9 mouse cellular contexts compared by ENCODE assay signal in the genomic region with DNA sequence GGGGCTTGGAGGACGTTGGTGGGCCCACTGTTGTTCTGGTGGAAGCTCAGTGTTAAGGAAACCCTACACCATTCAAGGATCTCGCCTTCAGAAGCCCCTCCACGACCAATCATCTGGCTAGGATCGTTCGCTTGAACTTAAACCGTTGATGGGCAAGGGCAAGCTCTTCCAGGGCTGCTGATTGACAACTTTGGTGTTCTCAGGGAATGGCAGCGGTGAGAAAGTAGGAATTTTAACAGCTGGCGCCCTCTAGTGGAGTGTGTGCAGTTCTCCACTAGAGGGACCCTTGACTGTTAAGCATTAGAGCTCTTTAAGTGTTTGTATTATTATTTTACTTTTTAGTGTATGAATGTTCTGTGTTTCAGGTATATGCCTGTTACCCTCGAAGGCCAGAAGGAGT. TPM values are rescaled to one million over a fixed set of nuclear protein-coding genes. Genes with fewer than 3 reads are reported as not detected.
DNase-seq lines count a peak whose midpoint lies in the region; ATAC-seq and TF ChIP-seq lines count a peak whose summit lies in the region.
"Had no signal": no experiment of that assay in that cellular context is flagged by ENCODE, and none has a peak within 500 bp of the region (broad histone marks: within the 10 kb centered on the region; RNA-seq: fewer than 3 reads in every experiment).

No protein-coding gene starts in this region.

- peaks cover 2% of the 10 kb centered on the region; the same call in 1 of the 2 replicates for H3K4me1 ChIP-seq in bone marrow, adult 2 months (ENCODE audit: control insufficient read depth, insufficient read depth, low read length)
- H3K4me1 ChIP-seq in forebrain, embryonic 13.5 days = peaks cover 10% of the 10 kb centered on the region
- peaks cover 0 to 5% of the 10 kb centered on the region in 2 experiments; a peak in 2 of 4 replicates for H3K4me1 ChIP-seq in liver, embryonic 14.5 days (replicated peaks; ENCODE audit: control insufficient read depth in 2 of 2, insufficient read depth in 2 of 2, low read length in 1 of 2)
- 0 out of 2 replicates have a peak, but pooled peaks cover 2% of the 10 kb centered on the region for H3K4me1 ChIP-seq in olfactory bulb, adult 2 months (ENCODE audit: control insufficient read depth, insufficient read depth, low read length)

- H3K27ac ChIP-seq in bone marrow, adult 2 months (ENCODE audit: control insufficient read depth, insufficient read depth, low read depth, low read length, poor library complexity) = no peak overlapping the region
- H3K27ac ChIP-seq in forebrain, embryonic 13.5 days = no peak overlapping the region; the same call in 1 of the 2 replicates
- no peak overlapping the region for H3K27ac ChIP-seq in liver, embryonic 14.5 days
- H3K27ac ChIP-seq in olfactory bulb, adult 2 months (ENCODE audit: insufficient read depth, low read depth, low read length) = no peak overlapping the region

- no peaks in the 10 kb centered on the region for H3K9me3 ChIP-seq in forebrain, embryonic 13.5 days (replicated peaks)
- H3K9me3 ChIP-seq in liver, embryonic 14.5 days (ENCODE audit: control insufficient read depth, low read length) = no peaks in the 10 kb centered on the region

- peak; percentile 43 for ATAC-seq in forebrain, embryonic 13.5 days
- no peak for ATAC-seq in liver, embryonic 14.5 days (ENCODE audit: insufficient read depth)

- peak; percentile 53 to 85 for DNase-seq in adrenal gland, adult (ENCODE audit: inconsistent age in 2 of 2, low spot score in 1 of 2)
- no peak for DNase-seq in adrenal gland, postnatal 4 days (ENCODE audit: low spot score in 2 of 2)
- peak; percentile 92 for DNase-seq in 3T3-L1 (ENCODE audit: low read depth, low spot score)
- DNase-seq in kidney, adult 9 months = peak; percentile 65
- peak in 2 of 3 experiments; percentile 28 to 35 for DNase-seq in liver, embryonic 14.5 days (ENCODE audit: low read depth in 3 of 3, low spot score in 3 of 3)

- 16% methylated on average over 9 of the region's 9 CpGs for WGBS in bone marrow, adult 2 months
- WGBS in forebrain, embryonic 13.5 days = 17% methylated on average over 9 of the region's 9 CpGs
- 16% methylated on average over 9 of the region's 9 CpGs for WGBS in liver, embryonic 14.5 days (ENCODE audit: insufficient replicate concordance)
- WGBS in olfactory bulb, adult 2 months = 17% methylated on average over 9 of the region's 9 CpGs

- H3K27me3 ChIP-seq in forebrain, embryonic 13.5 days = no peaks in the 10 kb centered on the region
- no peaks in the 10 kb centered on the region for H3K27me3 ChIP-seq in liver, embryonic 14.5 days (ENCODE audit: control insufficient read depth, insufficient read depth, low read length)

- H3K4me3 ChIP-seq in bone marrow, adult 2 months (replicated peaks; ENCODE audit: control insufficient read depth, low read depth, low read length) = no peak overlapping the region
- H3K4me3 ChIP-seq in forebrain, embryonic 13.5 days = no peak overlapping the region
- no peak overlapping the region for H3K4me3 ChIP-seq in liver, embryonic 14.5 days (ENCODE audit: insufficient read depth in 1 of 2, low read depth in 2 of 2, low read length in 2 of 2)
- no peak overlapping the region for H3K4me3 ChIP-seq in olfactory bulb, adult 2 months (ENCODE audit: insufficient read depth, low read depth, low read length)

- no peak overlapping the region for H3K4me2 ChIP-seq in forebrain, embryonic 13.5 days
- no peak overlapping the region for H3K4me2 ChIP-seq in liver, embryonic 14.5 days (ENCODE audit: low read depth)

- no peaks in the 10 kb centered on the region for H3K36me3 ChIP-seq in forebrain, embryonic 13.5 days (ENCODE audit: poor library complexity, severe bottlenecking)
- no peaks in the 10 kb centered on the region for H3K36me3 ChIP-seq in liver, embryonic 14.5 days (replicated peaks; ENCODE audit: control insufficient read depth, insufficient read depth, low read depth)

- no peak for TF ChIP-seq POLR2A in bone marrow, adult 2 months (IDR thresholded peaks at IDR 0.05; ENCODE audit: borderline replicate concordance, control insufficient read depth, low read depth, low read length)
- no peak for TF ChIP-seq POLR2A in olfactory bulb, adult 2 months (IDR thresholded peaks at IDR 0.05; ENCODE audit: insufficient read depth, low read depth, low read length)

- TF ChIP-seq CTCF in bone marrow, adult 2 months (IDR thresholded peaks at IDR 0.05; ENCODE audit: control insufficient read depth, insufficient read depth, low read length) = peak; percentile 53
- TF ChIP-seq CTCF in liver, embryonic 14.5 days (IDR thresholded peaks at IDR 0.05; ENCODE audit: low read depth) = peak; percentile 89
- peak; percentile 46; the same call in 1 of the 2 replicates for TF ChIP-seq CTCF in olfactory bulb, adult 2 months (IDR thresholded peaks at IDR 0.05; ENCODE audit: insufficient read depth, low read depth, low read length)

- TF ChIP-seq EP300 in liver, embryonic 14.5 days (IDR thresholded peaks at IDR 0.05; ENCODE audit: low read depth) = no peak

- H3K9ac ChIP-seq in forebrain, embryonic 13.5 days = no peak overlapping the region
- H3K9ac ChIP-seq in liver, embryonic 14.5 days (replicated peaks) = no peak overlapping the region

RNA-seq across cellular contexts. Expression of gene Pold2, which starts 8.1 kb away (rescaled TPM):
- total RNA-seq in adrenal gland, postnatal 4 days (2021) = 10 to 100 TPM; 61.2 to 78.6 TPM
- 13.9 and 19.9 TPM in 2 replicates for polyA plus RNA-seq in bone marrow, adult 2 months (2011; ENCODE audit: insufficient read depth, insufficient read length, low replicate concordance, missing spikeins)
- 100 and 102 TPM in 2 replicates for polyA plus RNA-seq in forebrain, embryonic 13.5 days (2015; fragmentation: Nextera tagmentation; extraction: Ambion mirVana)
- polyA plus RNA-seq in liver, embryonic 14.5 days (2012; rRNA removed) = 45.0 and 58.7 TPM in 2 replicates
- 54.8 and 56.5 TPM in 2 replicates for polyA plus RNA-seq in liver, embryonic 14.5 days (2014; fragmentation: Nextera tagmentation; extraction: Ambion mirVana)
- not detected in 2 replicates for polyA plus RNA-seq in olfactory bulb, adult 2 months (2012; ENCODE audit: insufficient read depth, insufficient read length, low replicate concordance, missing spikeins)

RNA-seq across cellular contexts. Expression of gene Myl7, which starts 12.4 kb away (rescaled TPM):
- total RNA-seq in adrenal gland, postnatal 4 days (2021) = under 1 TPM; 0.56 to 0.76 TPM
- not detected in 2 replicates for polyA plus RNA-seq in bone marrow, adult 2 months (2011; ENCODE audit: insufficient read depth, insufficient read length, low replicate concordance, missing spikeins)
- 1.5 TPM in 1 of 2 replicates, not detected in the other for polyA plus RNA-seq in forebrain, embryonic 13.5 days (2015; fragmentation: Nextera tagmentation; extraction: Ambion mirVana)
- 3.2 and 4.6 TPM in 2 replicates for polyA plus RNA-seq in liver, embryonic 14.5 days (2012; rRNA removed)
- polyA plus RNA-seq in liver, embryonic 14.5 days (2014; fragmentation: Nextera tagmentation; extraction: Ambion mirVana) = 6.6 and 7.5 TPM in 2 replicates
- not detected in 2 replicates for polyA plus RNA-seq in olfactory bulb, adult 2 months (2012; ENCODE audit: insufficient read depth, insufficient read length, low replicate concordance, missing spikeins)
- total RNA-seq: layer of hippocampus, adult 8-10 months had no signal

RNA-seq across cellular contexts. Expression of gene Aebp1, which starts 24.4 kb away (rescaled TPM):
- total RNA-seq in adrenal gland, postnatal 4 days (2021) = 100 to 1,000 TPM; 293 to 325 TPM
- 0.84 and 2.3 TPM in 2 replicates for polyA plus RNA-seq in bone marrow, adult 2 months (2011; ENCODE audit: insufficient read depth, insufficient read length, low replicate concordance, missing spikeins)
- polyA plus RNA-seq in forebrain, embryonic 13.5 days (2015; fragmentation: Nextera tagmentation; extraction: Ambion mirVana) = 5.5 and 6.0 TPM in 2 replicates
- polyA plus RNA-seq in liver, embryonic 14.5 days (2012; rRNA removed) = 3.0 and 3.3 TPM in 2 replicates
- 4.2 and 4.5 TPM in 2 replicates for polyA plus RNA-seq in liver, embryonic 14.5 days (2014; fragmentation: Nextera tagmentation; extraction: Ambion mirVana)
- polyA plus RNA-seq in olfactory bulb, adult 2 months (2012; ENCODE audit: insufficient read depth, insufficient read length, low replicate concordance, missing spikeins) = not detected in 2 replicates

RNA-seq across cellular contexts. Expression of gene Polm, which starts 48.4 kb away (rescaled TPM):
- total RNA-seq in adrenal gland, postnatal 4 days (2021) = 10 to 100 TPM; 15.9 to 18.3 TPM
- polyA plus RNA-seq in bone marrow, adult 2 months (2011; ENCODE audit: insufficient read depth, insufficient read length, low replicate concordance, missing spikeins) = 16.8 and 42.5 TPM in 2 replicates
- 7.6 and 7.8 TPM in 2 replicates for polyA plus RNA-seq in forebrain, embryonic 13.5 days (2015; fragmentation: Nextera tagmentation; extraction: Ambion mirVana)
- 4.1 TPM in 2 replicates for polyA plus RNA-seq in liver, embryonic 14.5 days (2012; rRNA removed)
- polyA plus RNA-seq in liver, embryonic 14.5 days (2014; fragmentation: Nextera tagmentation; extraction: Ambion mirVana) = 1.5 and 2.1 TPM in 2 replicates
- polyA plus RNA-seq in olfactory bulb, adult 2 months (2012; ENCODE audit: insufficient read depth, insufficient read length, low replicate concordance, missing spikeins) = not detected in 2 replicates

Comparison
In these comparisons a context has a peak if more than half of its experiments do, and no peak if none do; other contexts are left out.
1. DNase-seq: peak in adrenal gland, adult (2 of 2), 3T3-L1 (single experiment), kidney, adult 9 months (single experiment) and liver, embryonic 14.5 days (2 of 3); none in adrenal gland, postnatal 4 days (0 of 2).
2. Peak in every context shown above with its lines, with median percentiles within 50 percentile points of each other: CTCF ChIP-seq.